Mouse (Mus musculus) neural tube, embryonic 14.5 days (tissue): Measurements from ENCODE around the gene Htra3. TPM values are rescaled to one million over a fixed set of nuclear protein-coding genes. Genes with fewer than 3 reads are reported as not detected.

Experiments
- ATAC-seq: fragments of 200-750 bp; cut with Nextera tagmentation; 2 replicates; pipeline ENCODE4 v1.8.0; 2017; ENCODE audit warnings: low read depth, mild to moderate bottlenecking, moderate TSS enrichment, moderate library complexity
- H3K27ac ChIP-seq: fragments of 300-500 bp; sonication (generic); 2 replicates; pipeline ENCODE4 v1.5.1; 2014; ENCODE audit warnings: low read depth, mild to moderate bottlenecking, control low read depth, low read length, moderate library complexity, mixed read lengths
- H3K27me3 ChIP-seq: fragments of 300-500 bp; sonication (generic); 2 replicates; pipeline ENCODE4 v1.6.1; 2014; ENCODE audit warnings: low read length; ENCODE audit not compliant: control insufficient read depth, insufficient read depth
- H3K36me3 ChIP-seq: fragments of 300-500 bp; sonication (generic); 2 replicates; pipeline ENCODE4 v1.6.1; 2014; ENCODE audit warnings: low read length, mixed read lengths; ENCODE audit not compliant: control insufficient read depth, insufficient read depth
- H3K4me1 ChIP-seq: fragments of 300-500 bp; sonication (generic); 2 replicates; pipeline ENCODE4 v1.6.1; 2014; ENCODE audit warnings: low read length; ENCODE audit not compliant: control insufficient read depth, insufficient read depth
- H3K4me2 ChIP-seq: fragments of 300-500 bp; sonication (generic); 2 replicates; pipeline ENCODE4 v1.6.1; 2014; ENCODE audit warnings: mild to moderate bottlenecking, low read depth, low read length, control low read depth
- H3K4me3 ChIP-seq: fragments of 300-500 bp; sonication (generic); 2 replicates; pipeline ENCODE4 v1.5.1; 2014; ENCODE audit warnings: low read depth, low read length, control low read depth, mixed read lengths
- H3K9ac ChIP-seq: fragments of 300-500 bp; sonication (generic); replicated peaks from 2 replicates; pipeline ENCODE4 v1.6.1; 2014; ENCODE audit warnings: low read depth, mild to moderate bottlenecking, control low read depth, low read length, mixed read lengths
- H3K9me3 ChIP-seq: fragments of 300-500 bp; sonication (generic); 2 replicates; pipeline ENCODE4 v1.6.1; 2016; ENCODE audit warnings: low read length; ENCODE audit not compliant: control insufficient read depth
- WGBS: fragments of 180-500 bp; shearing (Covaris S2); extraction: QIAGEN DNeasy Blood & Tissue Kit; methylation state at CpG from one replicate; pipeline ENCODE4 v1.1.7; 2014; 5-methylcytosine and 5-hydroxymethylcytosine counted together
- polyA plus RNA-seq: library from polyadenylated mRNA; unstranded; fragments of >200 nt; fragmentation: Nextera tagmentation; extraction: Ambion mirVana; gene quantifications from 2 replicates; pipeline ENCODE4 v1.2.1, GENCODE M21; 2014

The Htra3 gene
- polyA plus RNA-seq, 1 experiment from 2014 or later, result 12.6 TPM

DNA sequence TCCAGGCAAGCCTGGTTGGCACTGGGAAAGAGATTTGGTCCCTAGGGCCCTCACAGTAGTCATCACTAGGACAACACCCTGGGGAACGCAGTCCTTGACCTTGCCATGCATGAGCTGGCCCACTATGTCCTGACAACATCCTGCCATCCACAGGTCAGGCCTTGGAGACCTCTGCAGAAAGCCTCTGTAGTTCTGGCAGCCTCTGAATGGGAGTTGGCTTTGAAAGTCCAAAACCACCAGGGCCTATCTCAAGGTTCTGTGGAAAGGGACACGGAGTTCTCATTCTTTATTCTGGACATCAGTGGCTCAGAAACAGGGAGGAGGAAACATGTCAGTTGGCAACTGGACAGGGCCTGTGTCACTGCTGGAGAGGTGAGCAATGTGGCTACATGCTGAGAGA, 43.6 kb downstream of the Htra3 start:
- no peaks in the 10 kb centered on the region for H3K36me3 ChIP-seq
- no peaks in the 10 kb centered on the region for H3K9me3 ChIP-seq
- no peak overlapping the region for H3K4me3 ChIP-seq
- no peak overlapping the region for H3K27ac ChIP-seq
- H3K27me3 ChIP-seq, result no peaks in the 10 kb centered on the region
- ATAC-seq, result no peak
- H3K4me1 ChIP-seq, result no peaks in the 10 kb centered on the region
- no peak overlapping the region for H3K4me2 ChIP-seq
- H3K9ac ChIP-seq, result no peak overlapping the region
- 95% methylated on average over 2 of the region's 2 CpGs for WGBS

DNA sequence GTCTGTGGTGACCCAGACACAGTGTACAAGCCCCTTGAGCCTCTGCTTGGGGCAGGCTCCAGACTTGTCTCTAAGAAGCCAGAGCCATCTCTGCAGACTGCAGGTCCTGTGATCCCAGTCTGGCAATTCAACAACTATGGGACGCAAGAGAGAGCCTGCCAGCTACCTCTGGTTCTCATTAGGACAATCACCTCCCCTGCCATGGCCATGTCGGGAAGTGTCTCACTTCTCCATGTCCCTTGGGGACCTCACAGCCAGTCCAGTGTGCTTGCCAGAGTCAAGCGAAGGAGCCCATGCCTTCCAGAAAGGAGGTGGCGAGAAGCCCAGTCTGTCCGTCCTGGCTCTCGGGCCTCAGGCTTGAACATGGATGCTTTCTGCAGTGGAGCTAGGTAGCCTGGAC, 46.7 kb downstream of the Htra3 start:
- H3K9me3 ChIP-seq, result no peaks in the 10 kb centered on the region
- no peaks in the 10 kb centered on the region for H3K27me3 ChIP-seq
- no peak overlapping the region for H3K4me3 ChIP-seq
- ATAC-seq, result no peak
- H3K4me2 ChIP-seq, result no peak overlapping the region
- no peak overlapping the region for H3K9ac ChIP-seq
- WGBS, result 89% methylated on average over 6 of the region's 6 CpGs
- no peak overlapping the region for H3K27ac ChIP-seq
- H3K4me1 ChIP-seq, result no peaks in the 10 kb centered on the region
- no peaks in the 10 kb centered on the region for H3K36me3 ChIP-seq

DNA sequence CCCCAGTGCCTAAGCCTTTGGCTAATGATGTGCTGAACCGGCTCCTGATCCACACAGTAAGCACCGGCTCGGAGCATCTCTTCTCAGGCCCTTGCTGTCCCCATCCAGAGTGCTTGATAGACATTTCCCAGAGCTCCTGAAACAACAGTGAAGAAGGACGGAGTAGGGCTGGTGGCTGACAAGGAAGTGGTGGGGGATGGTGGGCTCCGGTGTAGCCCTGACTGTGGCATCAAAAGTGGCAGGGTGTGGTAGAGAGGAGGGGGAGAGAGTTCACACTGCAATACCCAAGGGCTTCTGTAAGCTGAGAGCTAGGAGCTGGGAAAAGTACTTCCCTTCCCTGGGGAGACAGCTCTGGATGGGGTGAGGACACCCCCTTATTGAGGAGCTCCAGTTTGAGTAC, 47.8 kb downstream of the Htra3 start:
- no peak for ATAC-seq
- H3K4me3 ChIP-seq, result no peak overlapping the region
- no peak overlapping the region for H3K27ac ChIP-seq
- no peaks in the 10 kb centered on the region for H3K27me3 ChIP-seq
- no peaks in the 10 kb centered on the region for H3K9me3 ChIP-seq
- WGBS, result 86% methylated on average over 5 of the region's 5 CpGs
- H3K4me1 ChIP-seq, result no peaks in the 10 kb centered on the region
- no peaks in the 10 kb centered on the region for H3K36me3 ChIP-seq
- H3K4me2 ChIP-seq, result no peak overlapping the region
- H3K9ac ChIP-seq, result no peak overlapping the region

DNA sequence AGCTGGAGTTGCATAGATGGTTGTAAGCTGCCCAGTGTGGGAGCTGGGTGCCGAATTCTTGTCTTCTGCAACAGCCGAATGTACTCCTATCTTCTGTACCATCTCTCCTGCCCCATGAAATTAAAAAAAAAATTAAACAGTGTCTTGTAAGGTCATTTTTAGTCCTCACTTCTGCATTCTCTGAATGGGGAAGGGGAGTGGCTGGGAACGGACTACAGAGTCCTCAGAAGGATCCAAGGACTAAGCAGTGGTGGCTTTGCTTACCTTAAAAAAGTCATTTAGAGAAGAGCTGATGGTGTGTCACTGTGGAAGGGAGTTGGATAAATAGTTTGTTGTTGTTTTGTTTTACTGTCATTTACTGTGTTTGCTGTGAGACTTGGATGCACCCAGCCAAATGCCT, 48.4 kb downstream of the Htra3 start:
- Histone ChIP-seq H3K27me3 (no peaks in the 10 kb centered on the region), H3K9me3 (no peaks in the 10 kb centered on the region), H3K36me3 (no peaks in the 10 kb centered on the region), H3K27ac (no peak overlapping the region), H3K4me1 (no peaks in the 10 kb centered on the region), H3K4me3 (no peak overlapping the region), H3K9ac (no peak overlapping the region), H3K4me2 (no peak overlapping the region)
- ATAC-seq, result no peak
- 92% methylated on average over 3 of the region's 3 CpGs for WGBS

DNA sequence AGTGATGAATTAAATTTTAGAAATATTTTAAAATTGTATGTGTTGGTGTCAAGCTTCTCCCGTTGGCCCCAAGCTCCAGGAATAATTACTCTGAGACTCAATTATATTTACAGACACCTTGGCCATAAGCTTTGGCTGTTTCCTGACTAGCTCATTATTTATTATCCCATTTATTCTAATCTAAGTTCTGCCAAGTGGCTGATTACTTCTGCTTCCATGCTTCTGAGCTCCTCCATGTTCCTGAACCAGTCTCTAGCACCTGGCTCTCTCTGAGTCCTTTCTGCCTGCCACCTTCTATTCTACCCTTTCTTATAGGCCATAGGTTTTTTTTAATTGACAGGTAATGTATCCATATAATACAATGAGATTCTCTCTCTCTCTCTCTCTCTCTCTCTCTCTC, 48.9 kb downstream of the Htra3 start:
- WGBS, result 89% methylated on average over 1 of the region's 1 CpGs

DNA sequence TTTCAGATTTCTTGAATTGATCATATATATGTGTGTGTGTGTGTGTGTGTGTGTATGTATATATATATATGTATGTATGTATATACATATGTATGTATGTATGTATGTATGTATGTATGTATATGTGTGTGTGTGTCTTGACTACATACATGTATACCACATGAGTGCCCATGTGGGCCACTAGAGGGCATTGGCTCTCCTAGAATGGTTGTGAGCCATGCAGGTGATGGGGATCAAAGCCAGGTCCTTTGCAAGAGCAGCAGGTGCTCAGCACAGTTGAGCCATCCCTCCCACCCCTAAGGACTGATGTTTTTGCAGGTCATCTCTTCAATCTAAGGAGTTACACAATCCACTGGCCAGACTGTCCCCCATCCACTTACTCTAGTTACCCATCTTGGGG, 50.2 kb downstream of the Htra3 start:
- no peak overlapping the region for H3K4me3 ChIP-seq
- H3K36me3 ChIP-seq, result no peaks in the 10 kb centered on the region
- ATAC-seq, result no peak
- H3K9ac ChIP-seq, result no peak overlapping the region
- no peaks in the 10 kb centered on the region for H3K9me3 ChIP-seq
- H3K27ac ChIP-seq, result no peak overlapping the region
- H3K27me3 ChIP-seq, result no peaks in the 10 kb centered on the region
- H3K4me1 ChIP-seq, result no peaks in the 10 kb centered on the region
- no peak overlapping the region for H3K4me2 ChIP-seq

More for the DNA sequence above, 48.9 kb downstream of the Htra3 start:
- H3K27me3 ChIP-seq, result no peaks in the 10 kb centered on the region
- H3K4me2 ChIP-seq, result no peak overlapping the region
- H3K4me3 ChIP-seq, result no peak overlapping the region
- ATAC-seq, result no peak
- H3K9ac ChIP-seq, result no peak overlapping the region
- no peak overlapping the region for H3K27ac ChIP-seq
- H3K4me1 ChIP-seq, result no peaks in the 10 kb centered on the region
- no peaks in the 10 kb centered on the region for H3K36me3 ChIP-seq
- no peaks in the 10 kb centered on the region for H3K9me3 ChIP-seq

DNA sequence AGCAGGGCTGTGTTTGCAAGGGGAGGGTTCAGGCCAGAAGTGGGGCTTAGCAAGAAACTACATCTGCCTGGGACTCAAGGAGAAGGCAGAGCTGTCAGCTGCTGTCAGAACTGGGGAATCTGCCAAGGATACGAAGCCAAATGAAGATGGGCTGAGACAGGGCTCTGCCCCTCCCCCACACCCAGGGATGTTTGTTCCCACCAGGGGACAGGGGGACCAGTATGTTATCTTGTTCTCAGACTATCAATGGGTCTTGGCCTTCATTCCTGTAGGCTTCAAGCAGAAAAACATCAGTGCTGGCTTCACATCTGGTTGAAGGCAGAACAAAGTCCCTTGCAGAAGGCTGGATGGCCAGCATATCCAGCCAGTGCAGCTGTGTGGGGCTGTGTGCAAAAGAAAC, 50.9 kb downstream of the Htra3 start:
- no peak for ATAC-seq
- no peaks in the 10 kb centered on the region for H3K36me3 ChIP-seq
- no peaks in the 10 kb centered on the region for H3K27me3 ChIP-seq
- no peaks in the 10 kb centered on the region for H3K9me3 ChIP-seq
- H3K4me3 ChIP-seq, result no peak overlapping the region
- no peaks in the 10 kb centered on the region for H3K4me1 ChIP-seq
- WGBS, result 48% methylated on average over 1 of the region's 1 CpGs
- no peak overlapping the region for H3K27ac ChIP-seq
- H3K9ac ChIP-seq, result no peak overlapping the region
- H3K4me2 ChIP-seq, result no peak overlapping the region

DNA sequence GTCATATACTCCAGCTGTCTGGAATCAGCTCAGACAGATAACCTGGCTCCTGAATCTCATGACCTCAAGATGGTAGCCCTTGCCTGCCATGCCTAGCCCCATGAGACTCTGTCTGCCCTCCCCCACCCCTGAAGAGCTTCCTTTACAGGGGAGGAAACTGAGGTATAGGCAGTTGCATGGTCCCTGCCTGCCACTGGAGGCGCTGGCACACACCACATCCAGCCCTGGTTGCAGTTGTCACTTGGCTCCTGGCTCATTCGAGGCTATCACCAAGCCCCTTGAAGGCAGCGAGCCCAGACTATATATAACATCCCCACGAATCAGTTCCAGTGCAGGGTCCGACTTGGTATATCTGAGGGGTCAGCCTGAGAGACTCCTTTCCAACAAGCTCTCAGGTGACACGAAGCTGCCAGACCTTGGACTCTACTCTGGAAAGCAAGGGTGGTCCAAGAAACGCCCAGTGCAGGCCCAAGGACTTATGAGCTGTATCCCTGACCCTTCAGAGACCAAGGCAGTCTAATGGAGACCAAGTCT, 52.2 kb downstream of the Htra3 start:
- no peak for ATAC-seq
- H3K4me1 ChIP-seq, result no peaks in the 10 kb centered on the region
- no peaks in the 10 kb centered on the region for H3K9me3 ChIP-seq
- no peaks in the 10 kb centered on the region for H3K36me3 ChIP-seq
- 67% methylated on average over 7 of the region's 7 CpGs for WGBS
- no peak overlapping the region for H3K27ac ChIP-seq
- H3K4me3 ChIP-seq, result no peak overlapping the region
- H3K9ac ChIP-seq, result no peak overlapping the region
- H3K4me2 ChIP-seq, result no peak overlapping the region
- H3K27me3 ChIP-seq, result no peaks in the 10 kb centered on the region

DNA sequence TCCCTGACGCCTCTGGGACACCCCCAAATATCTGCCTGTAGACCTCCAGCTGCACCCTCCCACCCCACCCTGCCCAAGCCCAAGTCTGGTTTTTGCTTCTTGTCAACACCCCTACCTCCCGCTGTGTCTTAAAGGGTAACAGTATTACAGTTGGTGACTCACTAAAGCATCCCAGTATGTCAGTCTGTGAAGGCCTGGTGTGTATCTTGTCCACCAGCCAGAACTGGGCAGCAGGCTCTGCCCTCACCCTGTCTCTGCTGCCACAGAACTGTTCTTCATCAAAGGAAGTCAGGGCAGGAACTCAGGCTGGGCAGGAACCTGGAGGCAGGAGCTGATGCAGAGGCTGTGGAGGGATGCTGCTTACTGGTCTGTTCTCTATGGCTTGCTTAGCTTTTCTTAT, 53.2 kb downstream of the Htra3 start:
- 90% methylated on average over 2 of the region's 2 CpGs for WGBS
- no peak overlapping the region for H3K27ac ChIP-seq
- ATAC-seq, result no peak

More for the DNA sequence above, 53.2 kb downstream of the Htra3 start:
- no peak overlapping the region for H3K4me3 ChIP-seq
- H3K9ac ChIP-seq, result no peak overlapping the region
- H3K9me3 ChIP-seq, result no peaks in the 10 kb centered on the region
- H3K36me3 ChIP-seq, result no peaks in the 10 kb centered on the region
- H3K4me2 ChIP-seq, result no peak overlapping the region
- no peaks in the 10 kb centered on the region for H3K27me3 ChIP-seq
- H3K4me1 ChIP-seq, result no peaks in the 10 kb centered on the region
